Mouse (Mus musculus) embryonic facial prominence, embryonic 10.5 days (tissue): ENCODE results near the gene Zpr1. TPM values are rescaled to one million over a fixed set of nuclear protein-coding genes. Genes with fewer than 3 reads are reported as not detected.
"Not testable (repeated sequence)": the region's sequence is repeated elsewhere in the genome, so short reads cannot be mapped to it uniquely, and the experiment has no call there.

ENCODE experiments used
- DNase-seq: peaks from one replicate; pipeline ENCODE4 v3.0.0-alpha.2; 2017; ENCODE audit warnings: low spot score
- H3K27ac ChIP-seq: fragments of 300-500 bp; sonication (generic); replicated peaks from 2 replicates; pipeline ENCODE4 v1.5.1; 2016; ENCODE audit warnings: mild to moderate bottlenecking
- H3K27me3 ChIP-seq: fragments of 300-500 bp; sonication (generic); replicated peaks from 2 replicates; pipeline ENCODE4 v1.6.1; 2016; ENCODE audit warnings: low read depth, mild to moderate bottlenecking; ENCODE audit not compliant: poor library complexity, severe bottlenecking
- H3K36me3 ChIP-seq: fragments of 300-500 bp; sonication (generic); replicated peaks from 2 replicates; pipeline ENCODE4 v1.6.1; 2016; ENCODE audit warnings: mild to moderate bottlenecking, moderate library complexity
- H3K4me1 ChIP-seq: fragments of 300-500 bp; sonication (generic); 2 replicates; pipeline ENCODE4 v1.6.1; 2016
- H3K4me3 ChIP-seq: fragments of 300-500 bp; sonication (generic); 2 replicates; pipeline ENCODE4 v1.5.1; 2016; ENCODE audit warnings: mild to moderate bottlenecking, moderate library complexity
- H3K9me3 ChIP-seq: fragments of 300-500 bp; sonication (generic); 2 replicates; pipeline ENCODE4 v1.6.1; 2016; ENCODE audit warnings: mild to moderate bottlenecking
- WGBS: fragments of 180-500 bp; shearing (Covaris S2); methylation state at CpG from one replicate; pipeline ENCODE4 v1.1.7; 2016; 5-methylcytosine and 5-hydroxymethylcytosine counted together
- polyA plus RNA-seq: library from polyadenylated mRNA; unstranded; fragments of >200 nt; fragmentation: Nextera tagmentation; extraction: Ambion mirVana; gene quantifications from 2 replicates; pipeline ENCODE4 v1.2.1, GENCODE M21; 2016

Gene Zpr1
- polyA plus RNA-seq, 1 experiment from 2014 or later: 70.8 TPM

DNA sequence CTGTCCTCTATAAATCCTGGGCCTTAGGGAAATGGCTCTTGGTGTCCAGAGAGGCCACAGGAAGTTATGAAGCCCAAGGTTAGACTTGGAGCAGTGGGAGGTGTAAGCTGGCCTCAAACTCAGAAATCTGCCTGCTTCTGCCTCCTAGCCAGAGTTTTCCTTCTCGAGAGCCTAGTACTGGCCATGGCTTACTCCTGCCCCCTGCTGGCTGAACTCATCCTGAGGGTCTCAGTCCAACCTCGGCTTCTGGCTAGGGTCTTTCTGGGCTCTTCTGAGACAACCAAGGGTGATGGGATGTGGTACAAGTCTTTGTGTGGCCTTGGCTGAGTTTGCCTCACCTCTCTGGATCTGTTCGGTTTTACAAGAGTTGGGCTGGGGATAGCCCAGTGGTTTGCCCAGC is 45.1 kb downstream of the Zpr1 start:
- WGBS: 96% methylated on average over 3 of the region's 3 CpGs
- H3K36me3 ChIP-seq: no peaks in the 10 kb centered on the region
- peaks cover 7% of the 10 kb centered on the region; the same call in 1 of the 2 replicates for H3K9me3 ChIP-seq
- peaks cover 28% of the 10 kb centered on the region for H3K4me1 ChIP-seq
- 0 out of 2 replicates have a peak, but pooled peaks cover 12% of the 10 kb centered on the region for H3K27me3 ChIP-seq
- no peak overlapping the region for H3K27ac ChIP-seq
- DNase-seq: no peak
- H3K4me3 ChIP-seq: no peak overlapping the region

DNA sequence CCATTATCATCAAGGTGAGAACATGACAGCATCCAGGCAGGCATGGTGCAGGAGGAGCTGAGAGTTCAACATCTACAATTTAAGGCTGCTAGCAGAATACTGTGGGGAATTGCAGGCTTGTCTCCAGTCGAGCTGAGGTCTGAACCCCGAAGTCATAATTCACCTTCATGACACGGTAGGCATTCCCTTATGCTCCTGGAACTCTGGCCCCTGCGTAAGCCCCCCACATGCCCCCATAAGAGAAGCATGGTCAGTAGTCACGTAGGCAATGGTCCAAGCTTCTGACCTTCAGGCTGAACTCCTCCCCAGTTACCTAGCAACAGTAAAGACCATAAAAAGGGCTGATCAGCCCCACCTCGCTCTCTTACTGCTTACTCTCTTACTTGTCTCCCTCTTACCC is 47.0 kb downstream of the Zpr1 start, which contains the start of gene 4931429L15Rik:
Gene 4931429L15Rik (minus strand): TSS at position 101 of the 400 bp plus-strand sequence.
- not testable (repeated sequence) for DNase-seq, H3K36me3 ChIP-seq, H3K9me3 ChIP-seq, H3K27ac ChIP-seq, H3K27me3 ChIP-seq, H3K4me3 ChIP-seq
- peaks cover 22% of the 10 kb centered on the region for H3K4me1 ChIP-seq
- 88% methylated on average over 6 of the region's 6 CpGs for WGBS

DNA sequence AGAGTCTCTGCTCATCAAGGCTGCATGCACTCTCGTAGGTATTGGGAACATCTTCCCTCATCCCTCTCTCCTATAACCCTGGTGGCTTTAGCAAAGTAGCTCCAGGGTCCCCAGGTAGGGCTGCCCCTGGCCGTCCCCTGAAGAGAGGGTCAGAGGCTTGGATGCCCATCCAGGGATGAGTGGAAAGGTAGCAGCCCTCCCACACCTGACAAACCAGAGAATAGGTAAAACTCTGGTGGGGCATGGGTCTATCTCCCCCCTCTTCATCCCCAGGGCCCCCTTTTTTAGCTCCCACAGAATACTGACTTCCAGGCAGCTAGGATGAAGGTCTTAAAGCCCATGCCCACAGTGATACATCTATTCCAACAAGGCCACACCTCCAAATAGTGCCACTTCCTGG is 47.6 kb downstream of the Zpr1 start:
- no peak overlapping the region for H3K27ac ChIP-seq
- WGBS: 77% methylated on average over 2 of the region's 2 CpGs
- no peaks in the 10 kb centered on the region for H3K27me3 ChIP-seq
- no peak for DNase-seq
- no peak overlapping the region for H3K4me3 ChIP-seq
- peaks cover 7% of the 10 kb centered on the region; the same call in 1 of the 2 replicates for H3K9me3 ChIP-seq
- H3K4me1 ChIP-seq: peaks cover 17% of the 10 kb centered on the region
- no peaks in the 10 kb centered on the region for H3K36me3 ChIP-seq

DNA sequence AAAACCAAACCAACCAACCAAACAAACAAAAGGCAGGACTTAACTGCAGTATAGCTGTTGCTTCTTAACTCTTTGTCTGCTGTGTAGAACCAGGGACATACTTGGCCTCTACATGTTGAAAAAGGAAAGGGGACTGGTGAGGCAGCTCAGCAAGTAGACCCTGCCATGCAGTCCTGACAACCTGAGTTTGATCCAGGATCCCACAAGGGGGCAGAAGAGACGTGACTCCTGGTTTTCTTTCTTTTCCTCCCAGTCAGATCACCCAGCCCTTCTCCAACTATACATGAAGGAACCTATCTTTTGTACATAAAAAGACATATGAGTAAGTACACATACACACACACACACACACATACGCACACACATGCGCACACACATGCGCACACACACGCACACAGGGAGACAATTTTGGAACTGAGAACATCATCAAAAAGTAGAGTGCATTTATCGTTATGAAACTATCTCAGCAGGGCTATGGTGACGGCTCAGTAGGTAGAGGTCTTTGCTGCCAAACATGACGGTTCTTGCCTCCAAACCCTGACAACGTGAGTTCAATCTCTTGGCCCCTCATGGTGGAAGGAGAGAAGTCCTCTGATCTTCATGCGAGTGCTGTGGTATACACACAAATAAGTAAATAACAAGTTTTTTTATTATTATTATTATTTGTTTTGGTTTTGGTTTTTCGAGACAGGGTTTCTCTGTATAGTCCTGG is 54.0 kb downstream of the Zpr1 start:
- H3K27me3 ChIP-seq: peaks cover 21% of the 10 kb centered on the region
- H3K36me3 ChIP-seq: no peaks in the 10 kb centered on the region
- no peaks in the 10 kb centered on the region for H3K9me3 ChIP-seq
- peaks cover 24% of the 10 kb centered on the region for H3K4me1 ChIP-seq
- H3K4me3 ChIP-seq: no peak overlapping the region
- 90% methylated on average over 11 of the region's 11 CpGs for WGBS
- H3K27ac ChIP-seq: no peak overlapping the region
- DNase-seq: no peak

DNA sequence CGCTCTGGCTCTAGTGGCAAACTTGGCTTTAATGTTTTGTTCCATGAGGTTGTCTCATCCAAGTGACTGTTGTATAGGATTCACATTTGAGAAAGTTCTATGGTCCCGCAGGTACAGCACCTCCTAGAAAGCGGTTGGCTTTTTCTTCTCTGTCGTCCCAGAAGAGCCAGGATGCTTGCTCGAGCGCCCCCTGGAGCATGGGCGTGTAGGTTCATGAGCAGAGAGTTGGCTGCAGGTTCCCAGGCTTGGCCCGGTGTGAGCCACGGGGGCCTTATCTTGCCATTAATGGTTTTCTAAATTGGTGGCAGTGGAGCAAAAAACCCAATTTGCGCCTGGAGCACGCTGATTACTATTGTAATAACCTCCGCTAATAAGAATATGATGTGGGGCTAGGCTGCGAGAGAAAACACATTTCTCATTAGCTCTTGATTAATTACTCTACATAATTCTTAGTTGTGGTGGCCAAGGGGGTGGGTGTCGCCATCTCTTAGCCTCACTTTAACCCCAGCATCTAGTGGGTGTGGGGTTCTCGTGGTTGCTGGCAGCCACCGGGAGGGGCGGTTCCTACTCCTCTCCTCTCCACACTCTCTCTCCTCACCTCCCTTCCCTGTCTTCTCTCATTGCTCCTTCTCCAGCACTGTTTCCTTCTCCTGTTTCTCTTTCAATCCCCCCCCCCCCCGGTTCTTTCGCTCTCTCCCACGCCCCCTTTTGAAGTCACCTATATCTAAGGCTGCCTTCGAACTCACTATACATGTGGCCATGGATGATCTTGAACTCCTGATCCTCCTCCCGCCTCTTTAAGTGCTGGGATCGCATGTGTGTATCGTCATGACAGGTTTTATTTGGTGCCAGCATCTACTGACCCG is 55.1 kb downstream of the Zpr1 start:
- DNase-seq: no peak

DNA sequence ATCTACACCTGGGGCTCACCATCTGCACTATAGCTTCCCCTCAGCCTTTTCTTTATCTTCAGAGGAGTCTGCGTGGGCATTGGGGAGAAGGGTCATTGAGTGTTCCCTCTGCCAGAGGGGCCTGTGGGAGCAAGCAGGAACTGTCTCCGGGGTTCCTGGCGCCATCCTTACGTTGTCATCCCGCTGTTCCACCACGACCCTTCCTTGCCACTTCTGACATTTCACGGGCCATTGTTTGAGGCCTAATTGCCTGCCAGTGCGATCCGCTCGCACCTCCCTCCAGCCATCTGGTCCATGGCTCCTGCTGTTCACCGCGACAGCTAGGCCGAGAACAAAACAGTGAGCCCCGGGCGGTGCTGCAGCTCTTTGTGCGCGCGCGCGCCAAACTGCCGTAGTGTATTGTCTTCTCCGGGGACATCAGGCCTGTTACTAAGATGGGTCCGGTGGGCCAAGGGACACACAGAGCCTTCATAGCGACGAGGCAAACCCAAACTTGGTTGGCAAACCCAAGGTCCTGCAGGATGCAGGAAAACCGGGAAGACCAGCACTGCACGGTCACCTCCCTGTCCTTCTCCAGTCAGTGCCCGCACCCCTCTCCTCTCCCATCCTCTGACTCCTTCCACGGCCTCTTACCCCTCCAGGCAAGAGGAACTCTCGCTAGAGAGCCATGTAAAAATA is 55.8 kb downstream of the Zpr1 start:
- Histone ChIP-seq H3K4me3 (peak overlapping the region; percentile 49), H3K27ac (peak overlapping the region; percentile 89), H3K27me3 (peaks cover 34% of the 10 kb centered on the region), H3K9me3 (no peaks in the 10 kb centered on the region), H3K4me1 (peaks cover 24% of the 10 kb centered on the region), H3K36me3 (no peaks in the 10 kb centered on the region)
- peak; percentile 83 for DNase-seq
- 4% methylated on average over 30 of the region's 30 CpGs for WGBS

More for the DNA sequence above, 55.1 kb downstream of the Zpr1 start:
- 64% methylated on average over 25 of the region's 25 CpGs for WGBS
- peaks cover 24% of the 10 kb centered on the region for H3K4me1 ChIP-seq
- H3K4me3 ChIP-seq: peak overlapping the region; percentile 49
- peak overlapping the region; percentile 89 for H3K27ac ChIP-seq
- H3K36me3 ChIP-seq: no peaks in the 10 kb centered on the region
- H3K27me3 ChIP-seq: peaks cover 28% of the 10 kb centered on the region
- no peaks in the 10 kb centered on the region for H3K9me3 ChIP-seq

DNA sequence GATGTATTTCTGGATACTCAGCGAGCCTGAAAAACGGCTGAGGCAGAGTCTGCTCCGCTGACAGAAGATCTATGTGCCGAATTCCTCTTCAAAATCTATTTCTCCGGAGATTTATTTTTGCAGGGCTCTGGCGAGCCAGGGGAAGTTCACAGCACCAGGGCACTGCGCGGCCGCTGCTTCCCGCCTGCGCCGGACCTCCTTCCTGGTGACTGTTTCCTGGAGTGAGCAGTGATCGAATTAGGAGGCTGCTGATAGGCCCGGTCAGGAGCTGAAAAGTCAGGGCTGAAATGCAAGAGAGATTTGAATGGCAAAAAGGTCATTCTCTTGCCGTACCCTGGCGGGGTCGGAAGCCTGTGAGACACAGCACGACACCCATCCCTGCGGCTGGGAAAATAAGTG is 56.4 kb downstream of the Zpr1 start:
- Histone ChIP-seq H3K4me1 (peaks cover 25% of the 10 kb centered on the region), H3K36me3 (no peaks in the 10 kb centered on the region), H3K9me3 (no peaks in the 10 kb centered on the region), H3K27me3 (peaks cover 39% of the 10 kb centered on the region), H3K4me3 (peak overlapping the region; percentile 49), H3K27ac (peak overlapping the region; percentile 89)
- DNase-seq: peak; percentile 76
- 2% methylated on average over 19 of the region's 19 CpGs for WGBS

DNA sequence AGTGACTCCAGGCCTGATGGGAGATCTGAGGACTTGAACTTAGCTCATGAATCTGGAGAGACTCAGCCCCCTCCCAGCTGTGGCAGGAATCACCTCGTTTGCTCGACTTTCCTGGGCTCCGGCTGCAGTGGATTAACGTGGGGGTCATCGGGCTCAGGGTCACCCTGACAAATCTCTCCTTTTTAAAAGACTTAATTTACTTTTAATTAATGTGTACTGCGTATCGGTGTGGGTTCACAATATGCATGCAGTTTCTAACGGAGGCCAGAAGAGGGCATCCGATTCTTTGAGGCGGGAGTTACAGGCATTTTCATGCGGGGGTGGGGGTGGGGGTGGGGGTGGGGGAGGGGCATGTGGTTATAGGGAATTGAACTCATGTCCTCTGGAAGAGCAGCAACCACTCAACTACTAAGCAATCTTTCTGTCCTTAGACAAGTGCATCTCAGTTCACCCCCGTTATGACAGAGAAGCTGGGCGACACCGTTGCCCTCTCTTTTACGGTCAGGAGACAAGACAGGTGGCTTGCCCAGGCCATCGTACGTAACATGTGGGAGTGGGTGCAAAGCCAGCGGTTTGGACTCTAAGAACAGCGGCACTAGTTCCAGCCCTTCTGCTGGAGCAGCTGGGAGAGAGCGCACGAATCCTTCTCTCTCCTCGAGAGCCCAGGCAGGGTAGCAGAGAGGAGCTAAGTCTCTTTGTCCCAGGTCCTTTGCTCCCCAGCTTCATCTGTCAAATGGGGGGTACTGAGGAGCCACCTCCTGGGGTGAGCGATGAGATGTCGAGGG is 57.1 kb downstream of the Zpr1 start:
- H3K36me3 ChIP-seq: no peaks in the 10 kb centered on the region
- H3K4me1 ChIP-seq: peaks cover 32% of the 10 kb centered on the region
- no peak for DNase-seq
- 15% methylated on average over 24 of the region's 24 CpGs for WGBS
- 0 out of 2 replicates have a peak overlapping the region, but pooled peaks have one; percentile 49 for H3K4me3 ChIP-seq
- H3K27ac ChIP-seq: no peak overlapping the region
- peaks cover 47% of the 10 kb centered on the region for H3K27me3 ChIP-seq
- no peaks in the 10 kb centered on the region for H3K9me3 ChIP-seq

DNA sequence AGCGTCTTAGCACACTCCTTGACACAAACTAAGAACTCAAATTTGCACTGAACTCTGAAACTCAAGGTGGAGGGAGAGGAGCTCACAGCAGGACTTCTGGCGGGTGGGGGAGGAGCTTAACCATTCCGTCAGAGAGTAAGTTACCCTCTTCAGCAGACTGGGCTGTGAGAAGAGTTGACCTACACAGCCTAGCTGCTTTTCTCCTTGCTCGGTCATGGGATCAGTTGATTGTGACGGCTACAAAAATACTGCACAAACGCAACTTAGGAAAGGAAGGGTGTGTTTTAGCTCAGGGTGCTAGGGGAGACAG is 57.7 kb downstream of the Zpr1 start:
- Histone ChIP-seq H3K9me3 (no peaks in the 10 kb centered on the region), H3K27me3 (peaks cover 52% of the 10 kb centered on the region), H3K36me3 (no peaks in the 10 kb centered on the region), H3K4me3 (no peak overlapping the region), H3K27ac (no peak overlapping the region), H3K4me1 (peaks cover 33% of the 10 kb centered on the region)
- DNase-seq: no peak
- WGBS: 46% methylated on average over 6 of the region's 6 CpGs

DNA sequence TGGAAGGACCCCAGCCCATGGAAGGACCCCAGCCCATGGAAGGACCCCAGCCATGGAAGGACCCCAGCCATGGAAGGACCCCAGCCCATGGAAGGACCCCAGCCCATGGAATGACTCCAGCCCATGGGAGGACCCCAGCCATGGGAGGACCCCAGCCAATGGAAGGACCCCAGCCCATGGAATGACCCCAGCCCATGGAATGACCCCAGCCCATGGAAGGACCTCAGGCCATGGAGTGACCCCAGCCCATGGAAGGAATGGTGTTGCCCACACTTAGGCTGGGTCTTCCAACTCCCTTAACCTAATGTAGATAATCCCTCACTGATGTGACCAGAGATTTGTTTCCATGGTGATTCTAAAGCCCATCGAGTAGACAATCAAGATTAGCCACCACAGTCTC is 58.4 kb downstream of the Zpr1 start:
- peaks cover 60% of the 10 kb centered on the region for H3K27me3 ChIP-seq
- no peaks in the 10 kb centered on the region for H3K36me3 ChIP-seq
- peaks cover 33% of the 10 kb centered on the region for H3K4me1 ChIP-seq
- no peak for DNase-seq
- H3K9me3 ChIP-seq: no peaks in the 10 kb centered on the region
- WGBS: 91% methylated on average over 1 of the region's 1 CpGs
- H3K27ac ChIP-seq: no peak overlapping the region
- H3K4me3 ChIP-seq: no peak overlapping the region
